Mouse (Mus musculus) embryonic fibroblast, embryonic 13.5 days (primary cell): ENCODE measurements around the gene Shisa9.

Source experiments
- CTCF ChIP-seq: IDR thresholded peaks from 2 replicates; pipeline ENCODE4 v1.5.1; 2011; ENCODE audit warnings: mild to moderate bottlenecking, control low read depth, low read length, moderate library complexity, borderline replicate concordance; ENCODE audit not compliant: insufficient read depth
- POLR2A ChIP-seq: IDR thresholded peaks from 2 replicates; pipeline ENCODE4 v1.6.1; 2011; ENCODE audit warnings: low read depth, mild to moderate bottlenecking, control low read depth, low read length, moderate library complexity

DNA sequence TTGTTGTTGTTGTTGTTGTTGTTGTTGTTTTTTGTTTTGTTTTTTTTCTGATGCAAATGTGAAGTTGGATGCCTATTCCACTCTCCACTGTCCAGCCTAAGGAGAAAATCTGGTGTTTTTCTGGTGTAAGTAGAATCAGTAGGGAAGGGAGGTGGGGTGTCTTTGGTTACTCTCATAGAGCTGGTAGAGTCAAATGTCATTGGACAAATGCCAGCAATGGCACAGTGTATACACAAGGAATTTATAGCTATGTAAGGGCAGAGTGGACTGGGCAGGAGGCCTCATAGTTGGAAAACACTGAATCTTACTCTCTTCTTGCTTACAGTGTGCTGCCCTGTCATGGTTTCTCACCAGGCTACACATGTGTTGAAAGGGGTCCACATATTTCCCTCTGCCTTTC lies 325.9 kb downstream of the Shisa9 start:
- TF ChIP-seq CTCF (no peak), POLR2A (no peak)
